Mouse (Mus musculus): ENCODE measurements at regions not wholly inside any gene's neighbourhood (a gene's known extent, or its start where the extent isn't known, plus 50 kb on each side); places are given as distances from the start of the nearest gene placed in this dataset.

- peak in 1 of 2 experiments; percentile 2 for DNase-seq
Measured at GRCm38 (mm10) chr4:73111311-73111710, 258.9 kb upstream of the Aldoart1 start.
